ENCODE assay signal across 11 mouse cellular contexts in genomic region chr17:79746146-79746591, GRCm38 (mm10). TPM values are rescaled to one million over a fixed set of nuclear protein-coding genes. Genes with fewer than 3 reads are reported as not detected.
DNase-seq lines count a peak whose midpoint lies in the region; ATAC-seq lines count a peak whose summit lies in the region.
"Had no signal": no experiment of that assay in that cellular context is flagged by ENCODE, and none has a peak within 500 bp of the region (broad histone marks: within the 10 kb centered on the region; RNA-seq: fewer than 3 reads in every experiment).

No protein-coding gene starts in this region.

- WGBS in forebrain, embryonic 10.5 days: 9% methylated on average over 3 of the region's 3 CpGs
- 7% methylated on average over 3 of the region's 3 CpGs for whole genome bisulfite sequencing in forebrain, embryonic 12.5 days

- no peak for ATAC-seq in forebrain, embryonic 12.5 days (ENCODE audit: low FRiP score)

- H3K9me3 ChIP-seq in forebrain, embryonic 10.5 days: peaks cover 15% of the 10 kb centered on the region
- 0 out of 2 replicates have a peak, but pooled peaks cover 6% of the 10 kb centered on the region for H3K9me3 ChIP-seq in forebrain, embryonic 12.5 days
- H3K9me3 ChIP-seq: liver, embryonic 13.5 days had no signal

- peaks cover 23% of the 10 kb centered on the region for H3K4me1 ChIP-seq in forebrain, embryonic 10.5 days
- peaks cover 8% of the 10 kb centered on the region for H3K4me1 ChIP-seq in forebrain, embryonic 12.5 days

- H3K36me3 ChIP-seq in forebrain, embryonic 10.5 days (replicated peaks): no peaks in the 10 kb centered on the region
- no peaks in the 10 kb centered on the region for H3K36me3 ChIP-seq in forebrain, embryonic 12.5 days (replicated peaks)
- H3K36me3 ChIP-seq: heart, embryonic 13.5 days; liver, embryonic 13.5 days had no signal

- H3K27ac ChIP-seq in forebrain, embryonic 10.5 days: peak overlapping the region; percentile 53
- H3K27ac ChIP-seq in forebrain, embryonic 12.5 days: no peak overlapping the region
- H3K27ac ChIP-seq: heart, embryonic 13.5 days; liver, embryonic 13.5 days had no signal

- DNase-seq in forebrain, embryonic 10.5 days (ENCODE audit: extremely low spot score, low spot score): peak; percentile 27
- peak; percentile 52 for DNase-seq in 3134 (ENCODE audit: extremely low read depth, insufficient read length, low spot score)
- DNase-seq in embryo, embryonic 10.5 days (ENCODE audit: low spot score): peak; percentile 80
- peak; percentile 24 to 59 for DNase-seq in kidney, postnatal 25 days
- DNase-seq in urinary bladder, postnatal 10 days (ENCODE audit: low spot score): no peak
- DNase-seq in T-cell, adult 2 months (ENCODE audit: low spot score): no peak
- no peak for DNase-seq in cerebellum, adult 8-10 months
- DNase-seq: cerebellum, adult 11-12 months; liver, embryonic 13.5 days had no signal

- H3K4me3 ChIP-seq in forebrain, embryonic 10.5 days: no peak overlapping the region
- H3K4me3 ChIP-seq in forebrain, embryonic 12.5 days (replicated peaks): no peak overlapping the region
- H3K4me3 ChIP-seq: heart, embryonic 13.5 days; liver, embryonic 13.5 days had no signal

- H3K27me3 ChIP-seq in forebrain, embryonic 10.5 days (ENCODE audit: poor library complexity, severe bottlenecking): peaks cover 65% of the 10 kb centered on the region
- H3K27me3 ChIP-seq in forebrain, embryonic 12.5 days: peaks cover 4% of the 10 kb centered on the region; the same call in 1 of the 2 replicates
- H3K27me3 ChIP-seq: heart, embryonic 13.5 days; liver, embryonic 13.5 days had no signal

- H3K9ac ChIP-seq in forebrain, embryonic 12.5 days: no peak overlapping the region
- H3K9ac ChIP-seq: heart, embryonic 13.5 days; liver, embryonic 13.5 days had no signal

- no peak overlapping the region for H3K4me2 ChIP-seq in forebrain, embryonic 12.5 days
- H3K4me2 ChIP-seq: heart, embryonic 13.5 days; liver, embryonic 13.5 days had no signal

RNA-seq across cellular contexts. Expression of gene Cyp1b1, which starts 31.3 kb away (rescaled TPM):
- 1.6 and 2.3 TPM in 2 replicates for polyA plus RNA-seq in forebrain, embryonic 10.5 days (2016; fragmentation: Nextera tagmentation; extraction: Ambion mirVana)
- polyA plus RNA-seq in forebrain, embryonic 12.5 days (2016; fragmentation: Nextera tagmentation; extraction: Ambion mirVana): 3.5 and 3.9 TPM in 2 replicates

Comparison
In these comparisons a context has a peak if more than half of its experiments do, and no peak if none do; other contexts are left out.
1. DNase-seq: peak in forebrain, embryonic 10.5 days (single experiment), 3134 (single experiment), embryo, embryonic 10.5 days (single experiment) and kidney, postnatal 25 days (2 of 2); none in urinary bladder, postnatal 10 days (single experiment), T-cell, adult 2 months (single experiment) and cerebellum, adult 8-10 months (single experiment).